Mouse (Mus musculus): ENCODE measurements at regions not wholly inside any gene's neighbourhood (a gene's known extent, or its start where the extent isn't known, plus 50 kb on each side); places are given as distances from the start of the nearest gene placed in this dataset.
A peak's percentile ranks its signal among the peaks of the same experiment; 100 is the strongest.

- DNase-seq (ENCODE audit: low spot score): no peak
Measured at GRCm38 (mm10) chr11:45647888-45648287, 204.0 kb upstream of the Clint1 start.

DNA sequence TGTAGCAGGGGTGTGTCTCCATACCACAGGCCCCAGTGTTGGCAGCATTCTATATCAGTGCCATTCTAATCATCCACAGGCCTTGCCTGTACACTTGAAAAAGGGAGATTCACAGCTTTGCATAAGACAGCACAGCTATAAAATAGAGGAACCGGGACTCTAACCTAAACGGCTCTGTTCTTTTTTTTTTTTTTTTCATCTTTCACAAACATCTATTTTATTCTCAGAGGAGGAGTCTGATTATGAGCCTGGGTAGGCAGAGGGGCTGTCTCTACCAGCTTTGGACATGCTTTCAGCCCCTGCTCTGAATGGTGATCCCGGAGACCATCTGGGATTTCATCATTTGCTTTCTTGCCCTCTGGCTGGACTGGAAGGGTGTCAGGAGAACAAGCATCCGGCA, 195.6 kb upstream of the Clint1 start:
- DNase-seq (ENCODE audit: low spot score): no peak

GRCm38 (mm10) chr11:45670156-45670830, 181.6 kb upstream of the Clint1 start:
- DNase-seq (ENCODE audit: low spot score): no peak

GRCm38 (mm10) chr11:45678666-45679292, 173.1 kb upstream of the Clint1 start:
- peak; percentile 62 for DNase-seq (ENCODE audit: low spot score)

GRCm38 (mm10) chr11:45679293-45679673, 172.6 kb upstream of the Clint1 start:
- no peak for DNase-seq (ENCODE audit: low spot score)

DNA sequence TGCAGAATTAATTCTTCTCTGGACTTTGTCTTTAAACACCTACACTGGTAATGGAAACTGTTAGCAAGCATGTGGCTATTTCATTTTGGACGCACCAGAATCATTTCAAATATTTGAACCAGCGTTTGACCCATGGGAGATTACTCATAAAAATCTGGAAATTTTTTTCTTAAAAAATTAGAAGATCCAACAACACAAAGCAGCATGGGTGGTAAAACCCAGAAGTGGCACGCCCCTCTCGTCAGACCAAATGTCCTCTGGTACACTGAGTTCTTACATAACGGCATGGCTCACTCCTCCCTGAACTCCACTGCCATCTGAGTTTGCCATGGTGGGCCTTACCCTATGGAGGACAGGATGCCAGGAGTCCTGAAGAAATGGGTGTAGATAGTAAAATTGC, 166.3 kb upstream of the Clint1 start:
- DNase-seq (ENCODE audit: low spot score): no peak

- DNase-seq (ENCODE audit: low spot score): no peak
Measured at GRCm38 (mm10) chr11:45693206-45693605, 158.6 kb upstream of the Clint1 start.

- no peak for DNase-seq (ENCODE audit: low spot score)
Measured at GRCm38 (mm10) chr11:45701506-45701905, 150.3 kb upstream of the Clint1 start.

GRCm38 (mm10) chr11:45702916-45703315, 148.9 kb upstream of the Clint1 start:
- no peak for DNase-seq (ENCODE audit: low spot score)

DNA sequence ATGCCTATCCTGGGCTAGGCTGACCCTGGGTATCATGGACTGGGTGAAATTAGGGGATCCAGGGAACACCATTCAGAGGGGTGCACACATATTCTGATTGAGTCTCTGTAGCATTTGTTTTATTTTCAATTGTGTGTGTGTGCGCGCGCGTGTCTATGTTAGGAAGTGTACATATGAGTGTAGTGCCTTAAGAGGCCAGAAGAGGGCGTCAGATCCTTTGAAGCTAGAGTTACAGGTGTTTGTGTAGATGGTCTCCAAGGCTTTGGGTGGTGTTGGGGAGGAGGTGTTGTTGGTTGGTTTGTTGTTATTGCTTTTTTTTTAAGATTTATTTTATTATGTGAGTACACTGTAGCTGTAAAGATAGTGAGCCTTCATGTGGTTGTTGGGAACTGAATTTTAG, 147.4 kb upstream of the Clint1 start:
- no peak for DNase-seq (ENCODE audit: low spot score)

- no peak for DNase-seq (ENCODE audit: low spot score)
Measured at GRCm38 (mm10) chr11:45718630-45719029, 133.2 kb upstream of the Clint1 start.

- DNase-seq (ENCODE audit: low spot score): no peak
Measured at GRCm38 (mm10) chr11:45719821-45720220, 132.0 kb upstream of the Clint1 start.

- DNase-seq (ENCODE audit: low spot score): no peak
Measured at GRCm38 (mm10) chr11:45736561-45736960, 115.3 kb upstream of the Clint1 start.

DNA sequence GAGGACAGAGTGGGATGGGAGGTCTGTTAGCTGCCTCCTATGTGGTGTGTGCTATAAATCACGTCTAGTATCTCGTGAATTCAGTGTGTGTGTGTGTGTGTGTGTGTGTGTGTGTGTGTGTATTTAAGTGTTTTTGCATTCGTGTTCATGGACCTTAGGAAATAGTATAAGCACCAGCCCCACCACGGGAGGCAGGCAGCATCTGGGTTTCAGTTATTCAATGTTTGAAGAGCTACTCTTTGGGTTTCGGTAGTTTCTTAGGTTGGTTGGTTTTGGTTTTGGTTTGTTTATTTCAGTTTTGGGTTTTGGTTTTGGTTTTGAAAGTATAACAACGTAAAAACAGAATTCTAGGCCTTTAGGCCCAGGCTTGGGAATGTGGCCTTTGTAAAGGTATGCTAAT, 113.5 kb upstream of the Clint1 start:
- no peak for DNase-seq (ENCODE audit: low spot score)

GRCm38 (mm10) chr11:45745941-45746340, 105.9 kb upstream of the Clint1 start:
- no peak for DNase-seq (ENCODE audit: low spot score)

DNA sequence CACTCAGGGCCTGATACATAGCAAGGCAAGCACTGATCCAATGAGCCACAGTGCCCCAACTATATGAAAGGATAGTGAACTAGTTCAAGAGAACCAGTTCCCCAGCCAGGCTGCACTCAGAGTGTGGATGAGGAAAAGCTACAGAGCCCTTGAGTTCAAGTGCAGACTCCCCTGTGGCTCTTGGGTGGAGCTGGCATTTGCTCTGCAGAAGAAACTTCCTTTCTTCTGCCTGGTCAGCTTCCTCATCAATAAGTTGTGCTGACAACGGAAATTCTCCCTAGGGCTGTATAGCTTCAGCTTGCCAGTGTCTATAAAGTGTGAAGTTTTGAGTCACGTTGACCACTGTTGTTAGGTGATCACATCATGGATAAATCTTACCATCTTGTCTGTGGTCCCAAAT, 101.6 kb upstream of the Clint1 start:
- DNase-seq (ENCODE audit: low spot score): no peak

- DNase-seq (ENCODE audit: low spot score): peak; percentile 40
Measured at GRCm38 (mm10) chr11:45752237-45752636, 99.6 kb upstream of the Clint1 start.

DNA sequence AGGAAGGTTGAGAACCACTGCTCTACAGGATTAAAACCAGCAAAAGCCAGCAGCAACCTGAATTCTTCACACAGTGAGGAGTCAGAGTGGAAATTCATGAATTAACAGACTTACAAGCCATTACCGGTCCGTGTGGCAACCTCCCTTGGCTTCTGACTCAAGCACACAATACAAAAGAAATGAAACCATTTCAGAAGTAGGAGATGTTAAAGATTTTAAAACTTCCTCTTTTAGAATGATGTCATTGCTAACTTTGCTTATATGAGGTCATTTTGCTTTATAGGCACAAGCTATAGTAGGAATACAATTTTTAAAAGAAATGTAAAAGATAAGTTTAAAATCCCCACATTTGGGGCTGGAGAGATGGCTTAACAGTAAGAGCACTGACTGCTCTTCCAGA, 99.1 kb upstream of the Clint1 start:
- no peak for DNase-seq (ENCODE audit: low spot score)

DNA sequence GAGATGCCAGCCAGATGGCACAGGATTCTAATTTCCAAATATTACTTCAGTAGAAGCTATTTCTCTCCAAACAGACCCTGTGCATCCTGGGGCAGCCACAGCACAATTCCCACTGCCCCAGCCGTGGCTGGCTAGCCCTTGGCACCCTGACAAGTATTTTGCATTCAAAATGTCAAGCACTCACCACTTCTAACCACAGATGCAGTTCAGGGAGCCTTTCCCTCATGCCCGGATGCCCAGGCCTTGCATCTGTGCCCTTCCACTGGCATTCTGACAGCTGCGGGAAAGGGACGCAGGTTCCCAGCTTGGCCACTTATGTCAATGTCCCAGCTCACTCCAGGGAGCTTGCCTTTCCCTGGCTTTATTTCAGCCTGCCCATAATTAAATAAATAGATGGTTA, 84.8 kb upstream of the Clint1 start:
- no peak for DNase-seq (ENCODE audit: low spot score)

- no peak for DNase-seq (ENCODE audit: low spot score)
Measured at GRCm38 (mm10) chr11:45782435-45782834, 69.4 kb upstream of the Clint1 start.

DNA sequence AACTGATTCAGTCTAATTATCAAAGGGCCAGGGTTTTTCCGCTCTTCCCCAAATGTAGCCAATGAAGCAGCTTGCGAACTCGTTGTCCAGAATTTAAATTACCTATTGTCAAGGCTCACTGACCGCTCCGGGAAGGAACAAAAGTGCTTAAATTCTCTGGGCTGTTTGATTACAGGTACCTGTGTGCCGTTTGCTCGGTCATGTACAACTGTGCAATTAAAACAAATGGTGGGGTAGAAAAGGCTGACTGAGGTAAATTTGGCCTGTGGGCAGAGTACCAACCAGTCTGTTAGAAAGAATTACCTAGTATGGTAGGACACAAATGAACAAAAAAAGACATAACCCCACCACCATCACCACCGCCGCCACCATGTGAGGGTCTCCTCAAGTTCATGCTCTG, 66.0 kb upstream of the Clint1 start:
- DNase-seq (ENCODE audit: low spot score): no peak

DNA sequence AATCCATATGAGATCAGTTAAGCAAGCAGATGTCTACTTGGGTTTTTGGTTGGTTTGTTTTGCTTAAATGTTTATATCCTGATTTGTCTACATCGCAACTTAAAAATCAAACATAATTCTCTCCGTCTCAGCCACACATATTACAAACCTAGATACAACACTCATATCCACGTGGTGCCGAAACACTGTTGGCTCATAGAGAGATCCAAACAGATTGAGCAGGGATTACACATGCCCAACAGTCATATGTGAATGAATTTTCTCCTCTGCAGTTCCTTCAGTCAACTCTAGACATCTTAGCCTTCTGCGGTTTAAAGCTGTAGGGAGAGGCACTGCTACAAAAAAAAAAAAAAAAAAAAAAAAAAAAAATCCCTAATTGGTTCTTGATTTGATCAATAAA, 64.4 kb upstream of the Clint1 start:
- no peak for DNase-seq (ENCODE audit: low spot score)

DNA sequence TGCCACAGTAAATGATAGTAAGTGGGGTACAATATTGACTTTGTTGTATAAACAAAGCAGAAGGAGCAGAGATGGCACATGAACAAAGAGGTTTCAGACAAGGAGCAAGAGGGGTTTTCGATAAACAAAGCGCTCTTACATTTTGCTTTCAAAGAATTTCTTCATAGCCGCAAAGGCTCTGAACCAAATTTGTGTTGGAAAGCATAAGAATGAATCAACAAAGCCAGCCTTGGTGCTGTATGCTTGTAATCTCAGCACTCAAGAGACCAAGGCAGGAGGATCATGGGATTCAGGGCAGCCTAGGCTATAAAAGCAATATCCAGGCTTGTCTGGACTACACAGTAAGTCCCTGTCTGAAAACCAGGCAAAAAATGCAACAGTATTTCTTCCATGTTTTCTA, 62.0 kb upstream of the Clint1 start:
- no peak for DNase-seq (ENCODE audit: low spot score)

- no peak for DNase-seq (ENCODE audit: low spot score)
Measured at GRCm38 (mm10) chr11:45790504-45790903, 61.3 kb upstream of the Clint1 start.

Data from urinary bladder, postnatal 14 days (tissue).